Mouse (Mus musculus) cerebellum, adult 9-11 months (tissue): ENCODE data around the gene Gys1.
A peak's percentile ranks its signal among the peaks of the same experiment; 100 is the strongest.
"Not testable (repeated sequence)": the region's sequence is repeated elsewhere in the genome, so short reads cannot be mapped to it uniquely, and the experiment has no call there.

ENCODE experiments used
- DNase-seq: peaks from one replicate; pipeline ENCODE4 v3.0.0; 2022

Gene Gys1

GRCm38 (mm10) chr7:45458748-45459563 is 24.3 kb downstream of the Gys1 start:
- DNase-seq = peak; percentile 81

DNA sequence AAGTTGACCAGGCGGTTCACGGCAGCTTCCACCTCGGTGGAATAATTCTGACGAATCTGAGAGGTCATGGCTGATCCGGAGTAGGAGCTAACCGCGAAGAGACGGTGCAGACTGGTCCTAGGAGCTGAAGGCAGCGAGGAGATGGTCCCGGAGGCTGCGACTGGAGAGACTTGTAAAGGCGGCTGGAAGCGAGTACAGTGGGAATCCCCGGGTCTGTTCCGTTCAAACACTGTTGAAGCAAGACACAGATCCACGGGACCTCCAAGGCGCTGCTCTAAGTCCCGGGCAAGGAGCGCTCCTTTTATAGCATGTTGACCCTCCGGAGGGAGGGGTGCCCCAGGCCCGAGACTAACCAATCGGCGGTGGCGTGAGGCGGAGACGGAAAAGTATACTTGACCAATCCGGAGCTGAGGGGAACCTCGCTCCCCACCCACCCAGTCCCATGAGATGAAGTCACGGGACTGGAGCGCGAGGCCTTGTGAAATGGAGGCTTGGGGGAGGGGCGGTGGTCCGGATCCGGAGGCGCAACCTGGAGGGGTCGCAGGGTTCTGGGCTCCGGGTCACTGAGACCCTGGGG is 25.0 kb downstream of the Gys1 start, which contains the start of gene Ftl1:
Gene Ftl1 (minus strand): TSS at position 321 of the 577 bp plus-strand sequence.
- DNase-seq = peak; percentile 98

DNA sequence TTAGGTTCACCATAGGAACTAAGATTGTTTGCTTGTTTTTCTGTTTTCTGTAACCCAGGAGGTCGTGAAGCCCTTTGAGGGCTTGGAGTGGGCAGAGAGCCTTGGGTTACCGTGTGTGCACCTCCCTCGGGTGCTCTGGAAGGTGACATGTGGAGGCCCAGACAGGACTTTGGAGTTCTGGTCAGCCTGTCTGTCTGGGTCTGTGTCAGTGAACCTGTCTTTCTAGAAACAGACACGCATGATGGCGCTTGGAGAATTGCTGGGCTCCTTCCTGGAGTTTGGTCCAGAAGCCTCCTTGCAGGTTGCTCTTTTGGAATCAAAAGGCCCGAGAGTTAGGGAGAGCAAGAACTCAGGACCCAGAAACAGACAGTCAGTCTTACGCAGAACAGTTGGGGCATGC is 25.7 kb downstream of the Gys1 start:
- peak; percentile 56 for DNase-seq

GRCm38 (mm10) chr7:45460860-45461314 is 26.2 kb downstream of the Gys1 start:
- DNase-seq = peak; percentile 58

DNA sequence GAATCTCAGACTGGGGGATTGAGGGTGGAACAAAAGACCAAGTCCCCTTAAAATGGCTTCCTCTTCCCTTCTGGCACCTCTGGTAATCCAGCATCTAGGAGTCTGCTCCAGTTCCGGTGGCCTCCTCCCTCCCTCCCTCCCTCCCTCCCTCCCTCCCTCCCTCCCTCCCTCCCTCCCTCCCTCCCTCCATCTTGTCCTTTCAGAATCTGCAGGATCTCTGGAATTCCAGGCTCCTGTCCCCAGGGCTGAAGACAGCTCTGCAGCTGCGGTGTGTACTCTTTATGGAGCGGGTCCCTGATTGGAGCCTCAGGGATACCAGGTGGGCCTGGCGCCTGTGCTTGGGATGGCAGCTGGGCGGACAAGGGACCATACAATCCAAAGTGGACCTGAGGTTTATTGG is 26.7 kb downstream of the Gys1 start:
- no peak for DNase-seq

- DNase-seq = no peak
Measured at GRCm38 (mm10) chr7:45461781-45462180, 27.1 kb downstream of the Gys1 start.

DNA sequence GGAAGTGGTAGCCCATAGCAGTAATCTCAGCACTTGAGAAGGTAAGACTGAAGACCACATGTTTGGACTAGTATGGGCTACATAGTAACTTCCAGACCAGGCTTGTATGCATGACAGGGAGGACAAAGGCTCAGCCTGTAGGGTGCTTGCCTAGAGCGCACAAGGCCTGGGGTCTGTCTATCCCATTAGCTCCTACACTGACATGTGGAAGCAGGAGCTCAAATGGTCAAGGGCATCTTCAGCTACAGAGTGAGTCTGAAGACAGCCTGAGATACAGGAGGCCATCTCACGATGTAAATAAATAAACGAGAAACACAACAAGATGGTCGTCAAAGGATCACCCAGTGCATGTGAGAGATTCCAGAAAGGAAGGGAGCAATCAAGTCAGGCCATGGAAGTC is 27.7 kb downstream of the Gys1 start:
- DNase-seq = no peak

GRCm38 (mm10) chr7:45462868-45463267 is 28.2 kb downstream of the Gys1 start:
- not testable (repeated sequence) for DNase-seq

DNA sequence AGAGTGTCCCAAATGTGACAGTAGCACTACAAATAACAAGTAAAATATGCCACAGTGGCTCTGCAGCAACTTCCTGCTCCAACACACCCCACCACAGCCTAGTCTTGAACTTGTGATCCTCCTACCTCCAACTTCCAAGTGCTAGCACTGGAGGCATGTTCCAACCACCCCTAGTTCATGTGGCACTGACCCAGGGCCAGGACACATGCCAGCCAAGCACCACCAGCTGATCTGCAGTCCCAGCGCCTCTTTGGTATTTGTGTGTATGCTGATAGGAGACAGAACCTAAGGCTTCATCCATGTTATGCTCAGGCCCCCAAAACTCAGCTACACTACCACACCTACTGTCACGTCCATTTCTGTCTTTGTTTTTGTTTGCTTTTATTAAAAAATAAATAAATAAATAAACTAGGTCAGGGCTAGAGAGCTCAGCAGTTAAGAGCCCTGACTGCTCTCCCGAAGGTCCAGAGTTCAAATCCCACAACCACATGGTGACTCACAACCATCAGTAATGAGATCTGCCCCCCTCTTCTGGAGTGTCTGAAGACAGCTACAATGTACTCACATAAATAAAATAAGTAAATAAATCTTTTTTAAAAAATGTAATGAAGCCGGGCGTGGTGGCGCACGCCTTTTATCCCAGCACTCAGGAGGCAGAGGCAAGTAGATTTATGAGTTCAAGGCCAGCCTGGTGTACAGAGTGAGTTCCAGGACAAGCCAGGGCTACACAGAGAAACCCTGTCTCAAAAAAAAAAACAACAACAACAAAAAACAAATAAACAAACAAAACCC is 29.5 kb downstream of the Gys1 start:
- no peak for DNase-seq

DNA sequence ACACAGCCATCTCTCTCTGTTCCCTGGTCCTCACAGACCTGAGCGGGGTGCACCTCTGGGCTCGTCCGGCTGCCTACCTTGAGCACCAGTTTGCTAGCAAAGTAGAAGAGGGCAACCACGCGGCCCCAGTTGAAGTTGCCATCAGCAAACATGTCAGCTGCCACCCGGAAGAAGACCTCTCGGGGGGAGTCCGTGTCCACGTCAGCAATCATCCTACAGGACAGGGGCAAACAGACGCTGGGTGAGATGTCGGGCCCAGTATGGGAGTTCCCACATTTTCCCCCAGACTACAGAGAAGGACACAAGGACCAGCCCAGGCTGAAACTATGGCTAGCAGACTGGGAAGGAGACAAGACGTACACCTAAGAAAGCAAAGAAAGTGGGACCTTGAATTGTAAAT is 30.5 kb downstream of the Gys1 start:
- DNase-seq = no peak

DNA sequence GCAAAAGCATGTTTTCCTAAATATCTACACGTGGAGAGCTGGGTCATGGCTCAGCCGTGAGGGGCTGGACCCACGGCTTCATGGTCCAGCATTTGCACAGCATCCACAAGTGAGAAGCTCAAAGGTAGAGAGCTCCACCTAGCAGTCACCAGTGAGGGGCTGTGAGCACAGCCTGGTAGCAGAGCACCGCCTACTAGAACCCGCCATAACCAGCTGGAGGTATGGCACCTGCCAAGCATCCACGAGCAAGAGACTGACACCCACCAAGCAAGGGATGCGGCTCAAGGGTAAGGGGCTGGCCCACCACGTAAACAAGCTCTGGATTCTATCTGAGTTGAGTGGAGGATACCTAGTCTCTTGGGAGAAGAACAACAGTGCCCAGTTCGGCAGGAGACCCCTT is 30.9 kb downstream of the Gys1 start:
- no peak for DNase-seq

DNA sequence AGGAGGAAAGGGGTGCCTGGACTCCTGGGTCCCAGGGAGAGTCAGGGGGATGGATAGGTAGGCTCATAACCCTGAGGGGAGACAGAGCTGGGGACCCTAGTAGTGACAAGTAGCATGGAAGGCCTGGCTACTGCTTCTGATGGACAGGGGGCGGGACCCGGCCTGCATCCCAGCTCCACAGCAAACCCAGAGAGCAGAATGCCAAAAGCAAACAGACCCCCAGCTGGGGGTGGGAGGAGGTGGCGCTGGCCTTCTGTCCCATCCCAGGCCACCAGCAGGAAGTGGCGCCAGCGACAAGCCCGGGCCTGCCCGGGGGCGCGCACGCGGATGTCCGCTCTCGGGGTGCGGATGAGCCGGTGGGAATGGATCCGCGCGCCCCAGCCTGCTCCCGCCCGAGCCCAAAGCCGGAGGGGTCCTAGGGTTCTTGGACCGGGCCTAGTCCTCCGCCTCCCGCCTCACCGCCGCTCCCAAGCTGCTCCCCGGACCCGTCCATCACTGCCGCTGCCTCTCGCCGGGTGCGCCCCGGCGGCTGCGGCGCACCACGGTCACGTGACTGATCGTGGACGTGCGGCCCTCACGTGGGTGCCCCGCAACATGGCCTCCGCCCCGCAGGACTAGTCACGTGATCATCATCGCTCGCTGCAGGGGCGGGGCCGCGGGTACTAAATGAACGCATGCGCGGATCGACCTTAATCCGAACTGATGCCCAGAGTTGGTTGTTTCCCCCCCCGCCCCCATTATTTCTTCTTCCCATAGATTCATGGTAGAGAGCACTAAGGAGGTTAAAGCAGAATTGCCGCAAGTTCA is 31.8 kb downstream of the Gys1 start, which contains the start of gene Bax:
Gene Bax (minus strand): TSS at position 616 of the 807 bp plus-strand sequence.
- peak; percentile 98 for DNase-seq

DNA sequence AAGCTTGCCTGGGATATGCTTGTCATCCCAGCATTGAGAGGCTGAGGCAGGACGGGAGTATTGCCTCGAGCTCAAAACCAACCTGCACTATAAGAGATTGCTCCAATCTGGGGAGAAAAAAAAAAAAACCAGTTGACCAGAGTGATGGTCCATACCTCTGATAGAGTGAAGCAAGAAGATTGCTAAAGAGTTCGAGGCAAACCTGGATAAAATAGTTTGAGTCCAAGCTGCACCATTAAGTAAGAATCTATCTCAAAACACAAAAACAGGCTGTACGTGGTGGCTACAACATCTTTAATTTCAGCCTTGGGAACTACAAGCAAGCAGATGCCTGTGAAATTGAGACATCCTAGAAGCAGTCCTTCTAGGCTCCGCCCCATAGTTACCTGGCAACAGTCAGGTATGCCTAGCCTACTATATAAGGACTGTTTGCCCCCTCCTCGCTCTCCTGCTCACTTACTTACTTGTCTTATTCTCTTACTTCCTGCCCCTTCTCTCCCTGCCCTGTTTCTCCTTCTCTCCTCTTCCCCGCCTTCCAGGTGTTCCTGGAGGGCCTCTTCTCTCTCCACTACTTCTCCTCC is 32.5 kb downstream of the Gys1 start:
- DNase-seq = no peak

DNA sequence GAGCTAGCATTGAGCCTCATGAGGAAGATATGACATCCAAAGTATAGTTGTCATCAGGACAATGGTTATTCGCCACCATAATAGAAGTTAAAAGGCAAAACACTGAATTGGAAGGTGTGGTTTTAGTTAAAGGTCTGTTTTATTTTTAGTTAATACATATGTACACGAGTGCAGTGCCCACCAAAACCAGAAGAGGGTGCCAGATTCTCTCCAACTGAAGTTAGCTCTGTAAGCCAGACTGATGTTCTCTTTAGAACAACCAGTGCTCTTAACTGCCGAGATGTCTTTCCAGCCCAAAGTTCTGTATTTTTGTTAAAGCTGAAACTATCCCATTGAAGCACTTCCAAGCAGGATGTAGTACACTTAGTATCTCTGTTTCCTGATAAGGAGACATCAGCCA is 36.2 kb downstream of the Gys1 start:
- no peak for DNase-seq

GRCm38 (mm10) chr7:45475291-45475969 is 40.8 kb downstream of the Gys1 start:
- no peak for DNase-seq

- peak; percentile 25 for DNase-seq
Measured at GRCm38 (mm10) chr7:45476453-45476852, 41.8 kb downstream of the Gys1 start.

GRCm38 (mm10) chr7:45477003-45477402 is 42.4 kb downstream of the Gys1 start:
- DNase-seq = peak; percentile 74

GRCm38 (mm10) chr7:45478774-45479173 is 44.1 kb downstream of the Gys1 start:
- DNase-seq = no peak

- DNase-seq = not testable (repeated sequence)
Measured at GRCm38 (mm10) chr7:45480310-45480709, 45.7 kb downstream of the Gys1 start.

DNA sequence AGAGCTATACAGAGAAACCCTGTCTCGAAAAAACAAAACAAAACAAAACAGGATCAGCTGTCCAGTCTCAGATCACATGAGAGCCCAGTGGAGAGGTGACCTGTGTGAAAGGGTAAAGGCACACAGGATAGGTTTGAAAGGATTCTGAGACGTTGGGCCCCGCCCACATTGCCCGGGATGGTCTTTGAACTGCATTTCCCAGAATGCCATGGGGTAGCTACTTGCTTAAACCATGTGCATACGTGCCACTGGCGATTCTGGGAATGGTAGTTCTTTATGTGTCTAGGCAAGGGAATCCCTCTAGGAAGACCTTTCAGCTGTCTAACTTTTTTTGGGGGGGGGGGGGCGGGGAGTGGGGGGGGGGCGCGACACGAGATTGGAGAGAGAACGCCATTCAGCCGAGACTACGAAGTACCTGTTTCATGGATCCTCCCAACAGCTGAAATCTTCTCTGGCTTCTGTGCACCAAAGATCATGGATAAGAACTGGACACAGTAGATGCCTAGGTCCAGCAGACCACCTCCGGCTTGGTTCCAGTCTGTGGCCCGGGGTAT is 46.8 kb downstream of the Gys1 start, which contains the start of gene Tulp2:
Gene Tulp2 (plus strand): TSS at position 504 of the 554 bp plus-strand sequence.
- DNase-seq = peak; percentile 79

DNA sequence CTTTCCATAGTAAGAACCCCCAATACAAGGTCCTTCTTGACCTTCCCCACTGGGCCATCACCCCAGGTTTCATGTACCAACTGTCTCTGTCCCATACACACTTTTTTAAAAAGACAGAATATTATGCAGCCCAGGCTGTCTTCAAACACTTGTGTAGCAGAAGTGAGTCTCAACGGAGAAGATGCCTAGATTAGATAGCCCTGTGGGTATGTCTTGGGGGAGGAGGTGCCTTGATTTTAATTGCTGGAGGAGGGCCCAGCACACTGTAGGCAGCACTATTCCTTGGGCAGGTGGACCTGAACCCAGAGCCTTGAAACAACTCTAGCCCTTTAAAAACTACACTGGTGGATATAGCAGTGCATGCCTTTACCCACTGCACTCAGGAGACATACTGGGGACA is 47.5 kb downstream of the Gys1 start:
- no peak for DNase-seq
